Mouse (Mus musculus) gastrocnemius, adult 8-10 months (tissue): ENCODE data around the gene Sfi1. TPM values are rescaled to one million over a fixed set of nuclear protein-coding genes. Genes with fewer than 3 reads are reported as not detected.
"Not testable (repeated sequence)": the region's sequence is repeated elsewhere in the genome, so short reads cannot be mapped to it uniquely, and the experiment has no call there.

ENCODE experiments used
- DNase-seq, 2 experiments: peaks; one replicate each; pipeline ENCODE4 v3.0.0; 2022; ENCODE audit warnings: low spot score in 2 of 2
- total RNA-seq, 4 experiments: library from RNA; stranded (reverse); gene quantifications; 2 replicates each; pipeline ENCODE4 v1.2.4; 2022

Gene Sfi1
- total RNA-seq, 4 experiments from 2014 or later = 7.8 to 12.1 (median 9.6) TPM

DNA sequence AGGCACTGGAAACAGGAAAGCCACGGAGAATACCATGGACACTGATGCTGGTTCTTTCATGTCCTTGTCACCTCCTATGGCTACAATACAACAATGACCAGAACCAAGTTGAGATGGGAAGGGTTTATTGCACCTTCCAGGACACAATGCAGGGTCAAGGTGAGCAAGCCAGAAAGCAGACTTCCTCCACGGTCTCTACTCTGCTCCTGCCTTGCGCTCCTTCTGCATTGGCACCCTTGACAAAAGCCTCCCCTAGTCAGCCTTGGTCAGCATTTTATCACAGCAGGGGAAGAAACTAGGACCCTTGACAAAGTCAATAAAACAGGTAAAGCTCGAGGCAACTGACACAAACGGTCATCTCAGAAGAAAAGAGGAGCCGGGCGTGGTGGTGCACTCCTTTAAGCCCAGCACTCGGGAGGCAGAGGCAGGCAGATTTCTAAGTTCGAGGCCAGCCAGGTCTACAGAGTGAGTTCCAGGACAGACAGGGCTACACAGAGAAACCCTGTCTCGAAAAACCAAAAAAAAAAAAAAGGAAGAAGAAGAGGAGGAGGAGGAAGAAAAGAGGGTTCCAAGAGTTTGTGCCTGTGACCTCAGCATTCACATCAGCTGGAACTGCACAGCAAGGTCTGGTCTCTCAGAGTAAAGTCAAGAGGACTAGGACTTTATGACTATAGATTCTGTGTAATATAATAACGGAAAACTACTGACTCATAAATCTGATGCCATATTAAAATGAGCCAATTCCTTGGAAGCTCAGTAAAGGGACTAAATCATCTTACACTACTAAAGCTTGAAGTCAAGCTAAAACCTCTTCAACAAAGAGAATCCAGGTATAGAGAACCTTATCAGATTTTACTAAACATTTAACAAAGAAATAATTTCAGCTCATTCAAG, 19.6 kb downstream of the Sfi1 start:
- peak; percentile 85 to 88 for DNase-seq

DNA sequence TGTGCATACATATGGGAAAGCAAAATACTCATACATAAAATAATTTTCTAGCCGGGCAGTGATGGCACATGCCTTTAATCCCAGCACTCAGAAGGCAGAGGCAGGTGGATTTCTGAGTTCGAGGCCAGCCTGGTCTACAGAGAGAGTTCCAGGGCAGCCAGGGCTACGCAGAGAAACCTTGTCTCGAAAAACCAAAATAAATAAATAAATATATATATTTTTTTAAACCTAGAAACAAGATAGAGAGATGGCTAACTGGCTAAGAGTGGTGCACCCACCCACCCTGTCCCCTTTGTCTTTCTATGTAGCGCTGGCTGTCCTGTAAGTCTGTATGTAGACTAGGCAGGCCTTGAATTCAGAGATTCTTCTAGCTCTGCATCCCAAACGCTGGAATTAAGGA, 20.7 kb downstream of the Sfi1 start:
- not testable (repeated sequence) for DNase-seq

DNA sequence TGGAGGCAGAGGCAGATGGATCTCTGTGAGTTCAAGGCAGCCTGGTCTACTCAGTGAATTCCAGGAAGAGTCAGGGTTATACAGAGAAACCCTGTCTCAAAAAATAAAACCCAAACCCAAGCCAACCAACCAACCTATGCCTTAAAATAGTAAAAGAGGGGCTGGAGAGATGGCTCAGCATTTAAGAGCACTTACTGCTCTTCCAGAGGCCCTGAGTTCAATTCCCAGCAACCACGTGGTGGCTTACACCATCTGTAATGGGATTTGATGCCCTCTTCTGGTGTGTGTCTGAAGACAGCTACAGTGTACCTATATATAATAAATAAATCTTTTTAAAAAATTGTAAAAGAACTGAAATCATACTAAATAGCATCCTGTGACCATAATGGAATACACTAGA, 21.3 kb downstream of the Sfi1 start:
- peak; percentile 71 to 73 for DNase-seq

DNA sequence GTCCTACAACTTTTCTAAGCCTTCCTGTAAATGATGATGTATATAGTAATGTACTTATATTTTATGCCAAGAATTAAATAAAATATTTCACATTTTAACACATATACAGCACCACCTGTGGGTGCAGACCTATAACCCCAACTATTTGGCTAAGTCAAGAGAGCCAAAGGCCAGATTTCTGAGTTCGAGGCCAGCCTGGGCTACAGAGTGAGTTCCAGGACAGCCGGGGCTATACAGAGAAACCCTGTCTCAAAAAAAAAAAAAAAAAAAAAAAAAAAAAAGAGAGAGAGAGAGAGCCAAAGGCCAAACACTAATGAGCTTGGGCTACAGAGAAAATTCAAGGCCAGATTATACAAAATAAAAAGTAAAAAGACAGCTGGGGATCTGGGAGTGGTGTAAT, 24.2 kb downstream of the Sfi1 start:
- DNase-seq = peak; percentile 57

DNA sequence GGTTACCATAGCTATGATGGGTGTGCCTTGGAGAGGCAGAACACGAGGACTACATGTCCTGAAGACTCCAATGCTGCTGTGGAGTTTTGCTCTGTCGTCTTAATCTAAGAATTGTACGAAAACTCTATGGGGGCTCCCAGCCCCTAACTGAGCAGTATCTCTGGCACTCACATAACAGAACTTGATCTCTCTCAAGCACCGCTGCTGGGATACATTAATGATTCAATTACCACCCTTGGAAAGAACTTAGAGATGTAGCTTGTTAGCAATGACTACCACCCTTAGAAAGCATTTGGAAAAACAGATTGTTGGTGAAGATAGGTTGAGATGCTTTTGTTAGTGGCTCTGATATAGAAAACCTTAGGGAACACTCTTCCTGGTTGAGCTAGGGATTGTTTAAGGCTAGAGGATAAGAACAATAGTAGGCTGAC, 25.7 kb downstream of the Sfi1 start:
- DNase-seq = peak; percentile 69 to 70

DNA sequence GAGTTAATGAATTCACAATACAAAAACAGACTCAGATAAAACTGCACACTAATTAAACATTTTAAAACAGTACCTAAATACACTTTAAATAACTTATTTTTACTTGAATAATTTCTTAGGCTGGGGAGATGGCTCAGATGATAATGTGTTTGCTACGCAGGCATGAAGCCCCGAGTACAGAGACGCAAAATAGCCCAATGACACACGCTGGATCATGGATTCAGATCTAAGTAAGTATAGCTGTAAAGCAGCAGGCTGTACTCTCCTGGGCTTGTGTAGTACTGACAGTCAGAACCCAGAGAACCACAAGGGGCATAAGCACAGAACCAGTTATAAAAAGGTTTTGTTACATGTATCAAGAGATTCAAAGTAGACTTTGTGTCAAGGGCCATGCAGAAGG, 26.1 kb downstream of the Sfi1 start:
- not testable (repeated sequence) for DNase-seq

DNA sequence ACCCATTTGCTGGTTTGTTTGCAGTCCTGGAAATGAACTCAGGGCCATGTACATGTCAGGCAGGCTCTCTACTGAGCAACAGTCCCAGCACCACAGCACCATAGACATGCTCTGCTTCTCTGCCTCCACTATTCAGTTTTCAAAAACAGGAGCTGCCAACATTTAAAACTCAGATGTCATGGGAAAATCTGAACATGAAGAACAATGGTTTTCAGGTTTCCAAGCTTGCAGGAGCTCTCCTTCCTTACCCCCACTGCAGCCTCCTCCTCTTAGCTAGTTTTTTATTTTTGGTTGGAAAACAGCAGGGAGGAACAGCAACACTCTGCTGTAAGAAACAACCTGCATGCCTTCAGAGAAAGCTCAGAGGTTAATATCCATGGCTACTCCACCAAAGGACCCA, 26.9 kb downstream of the Sfi1 start:
- DNase-seq = not testable (repeated sequence)

DNA sequence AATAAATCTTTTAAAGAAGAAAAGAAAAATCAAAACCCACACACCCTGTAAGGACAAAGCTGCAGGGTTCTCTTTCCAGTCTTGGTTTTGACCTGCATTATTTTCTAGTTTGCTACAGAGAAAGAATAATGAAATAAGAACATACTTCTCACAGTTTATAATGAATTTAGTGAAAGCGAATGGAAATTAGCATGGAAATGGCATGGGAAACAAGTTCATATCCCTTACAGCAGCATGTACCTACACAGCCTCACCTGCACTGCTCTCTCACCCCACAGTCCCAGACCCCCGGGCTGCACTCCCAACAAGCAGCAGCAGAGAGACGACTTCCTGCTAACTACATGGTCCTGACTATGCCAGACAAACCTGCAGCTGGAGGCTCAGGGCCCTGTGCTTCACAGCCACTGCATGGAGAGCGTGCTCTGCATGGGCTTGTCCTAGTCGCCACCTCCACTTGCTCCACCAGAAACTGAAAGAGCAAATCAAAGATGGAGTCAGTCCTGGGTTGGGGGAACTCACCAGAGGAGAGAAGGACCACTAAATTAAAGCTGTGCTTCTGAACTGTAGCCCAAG, 28.0 kb downstream of the Sfi1 start:
- DNase-seq = not testable (repeated sequence)

DNA sequence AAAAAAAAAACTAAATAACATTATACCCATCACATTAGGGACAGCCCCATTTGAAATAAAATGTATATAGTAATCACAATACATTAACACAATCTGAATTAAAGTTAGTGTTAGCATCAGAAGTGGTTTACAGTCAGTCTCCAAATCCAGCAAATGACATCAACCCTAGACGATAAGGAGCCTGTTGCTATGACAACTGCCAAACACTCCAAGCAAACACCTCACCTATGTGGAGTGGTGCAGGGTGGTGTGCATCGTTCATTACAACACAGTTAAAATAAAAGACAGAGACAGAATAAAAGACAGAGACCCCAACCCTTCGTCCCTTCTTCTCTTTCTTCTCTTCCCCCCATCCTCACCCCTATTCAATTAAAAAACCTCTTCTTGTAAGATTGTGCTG, 29.6 kb downstream of the Sfi1 start:
- not testable (repeated sequence) for DNase-seq

DNA sequence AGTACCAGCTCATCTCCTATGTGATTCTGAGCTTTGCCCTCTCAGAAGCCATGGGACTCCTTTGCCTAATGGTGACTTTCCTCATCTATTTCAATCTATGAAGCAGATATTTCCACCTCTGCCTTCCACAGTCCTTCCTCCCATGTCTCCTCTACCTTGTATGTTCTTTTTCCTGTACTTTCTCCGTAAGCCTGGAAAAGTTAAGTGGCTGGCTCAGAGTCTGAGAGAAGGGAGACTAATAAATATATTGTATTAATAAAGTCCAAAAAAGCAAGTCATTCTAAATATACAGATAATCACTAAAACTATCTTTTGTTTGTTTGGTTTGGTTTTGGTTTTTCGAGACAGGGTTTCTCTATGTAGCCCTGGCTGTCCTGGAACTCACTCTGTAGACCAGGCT, 30.1 kb downstream of the Sfi1 start:
- DNase-seq = peak in 1 of 2 experiments; percentile 13

DNA sequence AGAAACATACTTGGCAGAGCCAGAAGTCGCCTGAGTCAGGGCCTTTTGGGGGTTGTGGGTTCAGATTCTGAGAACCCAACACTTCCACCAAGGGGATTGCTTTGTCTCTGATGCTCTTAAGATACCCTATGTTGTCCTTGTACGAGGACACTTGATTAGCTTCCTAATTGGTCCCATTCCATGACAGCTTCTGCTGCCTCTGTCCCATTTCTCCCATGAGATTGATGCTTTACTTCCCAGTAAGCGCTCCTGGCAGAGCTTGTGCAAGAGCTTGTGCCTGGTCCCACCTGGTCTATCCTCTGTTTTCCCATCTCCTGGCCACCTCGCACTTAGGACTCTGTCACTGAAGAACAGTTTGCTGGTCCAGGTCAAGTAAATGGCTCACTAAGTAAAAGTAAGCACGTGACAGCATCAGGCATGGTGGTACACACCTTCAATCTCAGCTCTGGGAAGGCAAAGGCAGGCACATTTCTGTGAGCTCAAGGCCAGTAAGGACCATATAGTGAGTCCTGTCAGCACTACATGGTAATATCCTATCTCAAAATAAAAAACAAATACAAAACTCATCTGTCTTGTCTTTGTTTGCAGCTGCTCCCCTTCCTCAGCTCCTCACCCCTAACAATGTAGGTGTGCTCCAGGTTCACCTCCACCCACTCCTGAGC, 30.9 kb downstream of the Sfi1 start:
- DNase-seq = peak; percentile 82 to 88

DNA sequence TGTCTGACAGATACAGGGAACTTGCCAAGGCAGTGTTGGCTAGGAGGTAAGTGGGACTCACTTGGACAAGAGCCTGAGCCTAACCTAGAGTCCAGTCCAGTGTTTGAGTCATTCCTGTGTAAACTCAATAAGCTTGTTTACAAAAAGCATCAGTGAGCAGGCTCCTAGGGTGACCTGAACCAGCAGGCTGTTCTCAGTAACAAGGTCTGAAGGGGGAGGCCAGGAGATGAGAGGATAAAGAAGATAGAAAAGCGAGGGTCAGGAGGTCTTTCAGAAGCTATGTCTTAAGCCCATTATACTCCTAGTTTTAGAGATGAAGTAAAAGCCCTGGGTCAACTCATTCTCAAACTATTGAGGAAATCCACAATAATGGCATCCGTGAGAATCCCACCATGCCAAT, 31.9 kb downstream of the Sfi1 start:
- peak; percentile 64 to 74 for DNase-seq

DNA sequence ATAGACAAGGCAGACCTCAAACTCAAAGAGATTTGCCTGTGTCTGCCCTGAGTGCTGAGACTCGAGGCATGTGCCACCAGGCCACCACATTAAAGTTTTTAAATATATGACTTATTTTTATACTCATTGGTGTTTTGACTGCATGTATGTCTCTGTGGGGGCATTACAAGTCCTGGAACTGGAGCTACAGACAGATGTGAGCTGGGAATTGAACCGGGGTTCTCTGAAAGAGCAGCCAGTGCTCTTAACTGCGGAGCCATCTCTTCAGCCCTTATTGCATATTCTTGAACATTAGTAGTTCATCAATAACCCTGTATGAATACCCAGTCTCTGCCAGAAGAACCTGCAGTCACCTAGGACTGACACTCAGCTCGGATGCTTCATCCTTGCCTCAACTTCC, 34.5 kb downstream of the Sfi1 start:
- not testable (repeated sequence) for DNase-seq

DNA sequence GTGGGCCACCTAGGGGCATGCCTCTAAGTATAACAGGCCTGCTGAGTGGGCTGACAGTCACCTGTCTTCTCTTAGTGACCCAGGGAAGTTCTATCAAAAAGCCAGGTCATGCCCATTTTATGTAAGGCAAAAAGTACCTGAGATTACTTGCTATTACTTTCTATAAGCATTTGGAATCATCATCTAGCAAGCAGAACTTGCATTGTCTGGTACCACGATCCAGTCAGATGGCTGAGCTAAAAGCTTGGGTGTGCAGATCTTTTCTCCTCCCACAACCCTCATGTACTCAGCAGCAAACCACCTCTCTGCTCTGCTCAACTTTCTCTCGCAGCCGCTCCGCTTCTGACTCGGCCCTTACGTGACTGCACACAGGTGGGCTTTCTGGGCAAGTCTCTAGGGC, 35.3 kb downstream of the Sfi1 start:
- peak in 1 of 2 experiments; percentile 14 for DNase-seq

DNA sequence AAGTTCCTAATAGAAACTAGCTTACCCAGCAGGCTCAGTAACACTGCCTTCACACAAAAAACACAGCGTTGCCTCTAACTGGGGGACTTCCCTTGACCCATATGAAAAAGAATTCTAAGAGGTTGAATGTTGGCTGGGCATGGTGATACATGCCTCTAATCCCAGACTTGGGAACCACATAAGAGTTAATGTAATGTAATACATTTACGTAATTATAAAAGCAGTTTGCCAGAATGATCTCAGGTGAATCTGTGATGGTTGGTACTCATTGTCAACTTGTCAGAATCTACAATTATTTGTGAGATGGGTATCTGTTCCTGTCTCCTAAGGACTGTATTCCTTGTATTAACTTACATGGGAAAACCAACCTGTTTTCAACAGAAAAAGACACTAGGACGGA, 36.3 kb downstream of the Sfi1 start:
- not testable (repeated sequence) for DNase-seq

DNA sequence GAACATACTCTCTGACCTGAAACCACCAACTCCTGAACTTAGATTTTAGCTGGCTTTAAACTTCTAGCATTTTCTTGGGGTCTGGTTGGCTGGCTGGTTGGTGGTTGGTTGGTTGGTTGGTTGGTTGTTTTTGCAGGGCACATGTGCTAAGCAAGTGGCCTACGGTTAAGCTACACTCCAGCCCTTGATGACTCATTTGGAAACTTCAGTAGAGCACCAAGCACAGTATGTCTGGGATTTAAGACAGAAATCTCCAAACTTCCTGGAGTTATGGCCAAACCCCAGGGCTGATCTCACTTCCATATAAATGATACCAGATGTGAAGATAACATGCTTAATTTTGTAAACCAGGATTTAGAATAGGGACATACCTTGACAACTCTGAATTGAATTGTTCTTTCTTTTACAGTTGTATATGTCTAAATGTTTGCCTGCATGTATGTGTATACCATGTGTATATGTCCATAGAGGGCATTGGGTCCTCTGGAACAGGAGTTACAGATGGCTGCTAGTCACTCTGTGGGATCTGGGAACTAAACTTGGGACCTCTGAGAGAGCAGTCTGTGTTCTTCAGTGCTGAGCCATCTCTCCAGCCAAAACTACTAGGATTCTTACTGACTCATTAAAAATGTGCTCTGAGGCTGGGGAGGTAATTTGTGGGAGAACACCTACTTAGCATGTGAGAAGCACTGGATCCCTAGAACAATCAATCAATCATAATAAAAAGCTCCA, 39.4 kb downstream of the Sfi1 start:
- DNase-seq = peak; percentile 81 to 92

DNA sequence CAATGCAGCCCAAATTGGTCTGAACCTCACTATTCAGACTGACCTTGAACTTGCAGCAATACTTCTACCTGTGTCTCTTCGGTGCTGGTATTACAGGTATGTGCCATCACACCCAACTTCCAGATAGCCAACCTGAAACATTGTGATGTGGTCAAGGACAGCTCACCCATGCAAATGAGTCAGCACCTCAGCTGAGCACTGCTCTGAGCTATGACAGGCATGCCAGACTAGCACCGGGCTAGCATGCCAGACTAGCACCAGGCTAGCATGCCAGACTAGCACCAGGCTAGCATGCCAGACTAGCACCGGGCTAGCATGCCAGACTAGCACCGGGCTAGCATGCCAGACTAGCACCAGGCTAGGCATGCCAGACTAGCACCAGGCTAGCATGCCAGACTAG, 41.9 kb downstream of the Sfi1 start:
- not testable (repeated sequence) for DNase-seq

DNA sequence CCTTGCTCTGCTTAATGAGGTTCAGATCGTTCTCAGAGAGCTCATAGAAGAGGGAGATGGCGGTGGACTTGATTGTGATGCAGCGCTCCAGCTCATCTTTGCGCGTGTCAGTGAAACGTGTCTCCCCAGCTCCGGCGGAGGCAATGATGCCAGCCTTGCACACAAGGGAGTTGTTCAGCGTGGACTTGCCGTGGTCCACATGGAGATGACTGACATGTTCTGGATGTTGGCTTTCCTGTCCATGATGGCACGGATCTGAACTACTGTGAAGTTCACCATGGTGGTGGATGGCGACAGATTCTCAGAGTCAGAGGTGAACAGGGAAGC, 42.6 kb downstream of the Sfi1 start:
- not testable (repeated sequence) for DNase-seq

DNA sequence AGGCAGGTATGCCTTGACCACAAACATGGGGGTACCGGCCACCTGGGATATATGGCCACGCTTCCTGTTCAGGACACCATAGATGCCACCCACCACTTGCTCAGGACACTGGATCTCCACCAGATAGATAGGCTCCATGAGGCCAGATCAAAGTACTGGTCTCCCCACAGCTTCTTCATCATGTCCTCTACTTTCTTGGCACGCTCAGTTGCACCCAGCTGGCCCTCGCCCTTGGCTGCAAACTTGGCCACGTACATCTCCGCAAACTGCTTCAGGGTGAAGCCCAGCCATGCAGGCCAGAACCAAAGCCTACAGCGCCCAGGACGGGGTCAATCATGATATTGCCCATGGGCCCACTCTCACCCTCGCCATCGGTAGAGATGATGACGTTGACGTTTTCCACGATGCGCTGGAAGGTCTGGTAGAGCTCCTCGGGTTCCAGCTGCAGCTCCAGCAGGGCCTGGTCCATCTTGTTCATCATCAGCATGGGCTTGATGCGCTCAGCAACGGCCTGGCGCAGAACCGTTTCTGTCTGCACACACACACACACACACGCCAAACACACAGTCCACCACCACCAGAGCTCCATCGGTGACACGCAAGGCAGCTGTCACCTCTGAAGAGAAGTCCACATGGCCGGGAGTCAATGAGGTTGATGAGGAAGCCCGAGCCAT, 43.1 kb downstream of the Sfi1 start:
- DNase-seq = peak in 1 of 2 experiments; percentile 71

DNA sequence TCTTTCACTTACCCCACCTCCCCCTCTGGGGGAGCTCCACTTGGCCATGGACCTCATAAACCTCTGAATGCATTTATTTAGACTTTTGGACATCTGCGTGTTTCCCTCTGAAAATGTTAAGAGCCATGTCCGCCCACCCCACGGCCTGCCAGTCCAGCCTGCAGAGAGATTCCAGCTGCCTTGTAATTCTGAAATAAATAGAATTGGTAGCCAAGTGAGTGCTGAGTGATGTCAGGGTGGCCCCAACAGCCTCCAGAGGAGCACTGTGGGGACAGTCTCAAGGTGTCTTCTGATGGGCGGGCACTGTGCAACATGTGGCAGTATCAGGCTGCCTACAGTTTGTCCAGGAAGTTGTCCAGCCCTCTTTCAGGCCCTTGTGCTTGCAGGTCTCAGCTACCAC, 43.8 kb downstream of the Sfi1 start:
- not testable (repeated sequence) for DNase-seq

DNA sequence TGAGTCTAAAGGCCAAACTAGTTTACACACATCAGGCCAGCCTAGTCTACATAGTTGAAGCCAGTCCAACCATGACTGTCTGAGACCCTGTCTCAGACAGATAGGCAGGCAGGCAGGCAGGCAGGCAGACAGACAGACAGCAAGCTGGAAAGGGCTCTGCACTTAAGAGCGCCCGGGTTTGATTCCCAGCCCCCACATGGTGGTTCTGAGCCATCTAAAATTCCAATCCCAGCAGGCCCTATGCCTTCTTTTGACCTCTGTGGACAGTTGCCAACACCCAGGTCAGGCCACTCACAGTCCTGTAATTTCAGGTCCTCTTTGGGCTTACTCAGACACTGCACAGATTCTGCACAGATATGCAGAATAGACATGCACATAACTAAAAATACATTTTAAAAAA, 46.5 kb downstream of the Sfi1 start:
- not testable (repeated sequence) for DNase-seq
